Mouse (Mus musculus) lung, postnatal 4 days (tissue): ENCODE measurements around the gene Prss57.

Experiments used
- DNase-seq, 2 experiments: peaks; one replicate each; pipeline ENCODE4 v3.0.0; 2021

Gene Prss57

GRCm38 (mm10) chr10:79790861-79791260 lies at the start of gene Prss57:
Gene Prss57, minus strand, starts transcription at chr10:79790961.
- DNase-seq: no peak

DNA sequence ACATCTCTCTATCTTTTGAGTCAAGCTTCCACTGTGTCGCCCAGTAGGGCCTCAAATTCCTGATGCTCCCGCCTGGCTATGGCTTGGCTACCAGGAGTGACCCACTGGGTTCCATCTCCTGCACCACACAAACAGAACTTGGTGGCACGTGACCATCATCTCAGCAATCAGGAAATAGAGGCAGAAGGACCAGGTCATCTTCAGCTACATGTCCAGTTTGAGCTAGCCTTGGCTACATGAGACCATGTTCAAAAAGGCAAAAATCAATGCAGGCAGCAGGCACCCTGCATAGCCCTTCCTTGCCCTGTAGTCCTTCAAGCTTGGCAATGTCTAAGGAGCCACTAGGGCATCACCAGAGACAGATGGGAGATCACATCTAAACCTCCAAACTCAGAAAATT lies 49.3 kb upstream of the Prss57 start:
- no peak for DNase-seq

- DNase-seq: no peak
These were observed 47.4 kb upstream of the Prss57 start for GRCm38 (mm10) chr10:79838151-79838550.

DNA sequence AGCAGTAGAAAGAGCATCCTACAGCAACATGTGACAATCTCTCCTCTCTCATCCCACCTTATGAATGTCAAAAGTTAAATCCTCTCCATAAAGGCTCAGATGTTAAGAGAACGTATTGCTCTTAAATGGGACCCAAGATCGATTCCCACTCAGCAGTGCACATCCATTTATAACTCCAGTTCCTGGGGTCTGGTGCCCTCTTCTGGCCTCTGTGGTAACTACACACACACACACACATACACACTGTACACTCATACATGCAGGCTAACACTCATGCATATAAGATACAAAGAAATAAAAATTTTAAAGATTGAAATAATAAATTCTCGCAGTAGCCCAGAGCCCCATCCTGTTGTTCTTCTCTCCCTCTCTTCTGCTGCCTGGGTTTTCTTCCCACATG lies 46.2 kb upstream of the Prss57 start:
- DNase-seq: no peak

GRCm38 (mm10) chr10:79834769-79835398 lies 44.1 kb upstream of the Prss57 start:
- peak; percentile 81 to 86 for DNase-seq

GRCm38 (mm10) chr10:79832786-79833181 lies 42.0 kb upstream of the Prss57 start:
- no peak for DNase-seq

DNA sequence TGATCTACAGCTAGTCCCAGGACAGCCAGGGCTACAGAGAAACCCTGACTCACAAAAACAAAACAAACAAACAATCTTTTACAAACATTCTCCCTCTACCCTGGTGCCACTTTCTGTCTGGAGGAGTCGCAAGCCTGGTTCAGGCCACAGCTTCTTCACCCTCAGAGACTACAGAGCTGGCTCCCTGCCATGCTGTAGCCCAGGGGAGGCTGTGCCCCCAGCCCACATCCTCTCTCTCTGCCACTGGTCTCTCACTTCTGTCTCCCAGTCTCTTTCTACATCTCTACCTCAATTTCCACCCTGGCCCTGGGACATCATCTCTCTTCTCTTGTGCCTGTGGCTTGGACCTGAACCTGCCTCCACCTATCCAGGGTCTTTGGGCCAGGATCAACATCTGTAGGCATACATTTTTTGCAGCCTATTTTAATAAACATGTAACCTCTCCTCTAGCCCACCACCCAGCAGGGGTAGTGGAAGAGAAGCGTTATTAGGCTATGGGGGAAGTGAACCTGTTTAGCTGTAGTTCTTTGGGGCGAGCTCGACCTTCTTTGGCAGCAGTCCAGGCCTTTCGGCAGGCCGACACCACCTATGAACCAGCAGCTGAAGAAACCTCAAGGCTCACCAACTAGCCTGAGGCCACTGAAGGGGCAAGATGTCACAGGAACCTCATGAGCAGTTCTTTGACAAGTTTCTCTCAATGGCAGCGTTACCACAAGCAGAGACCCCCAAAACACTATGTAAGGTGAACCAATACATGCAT lies 41.4 kb upstream of the Prss57 start:
- no peak for DNase-seq

DNA sequence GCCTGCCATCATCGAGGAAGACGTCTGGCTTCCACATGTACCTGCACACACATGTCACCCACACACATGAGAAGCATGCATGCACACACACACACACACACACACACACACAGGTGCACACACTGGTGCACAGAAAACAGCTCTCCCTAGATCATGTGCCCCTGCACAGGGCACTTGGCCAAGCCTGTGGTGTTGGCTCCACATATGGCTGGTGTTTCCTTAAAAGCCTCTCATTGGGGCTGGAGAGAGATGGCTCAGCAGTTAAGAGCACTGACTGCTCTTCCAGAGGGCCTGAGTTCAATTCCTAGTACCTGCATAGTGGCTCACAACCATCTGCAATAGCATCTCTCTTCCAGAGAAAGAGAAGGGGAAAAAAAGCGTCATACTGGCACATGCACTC lies 40.8 kb upstream of the Prss57 start:
- DNase-seq: no peak

DNA sequence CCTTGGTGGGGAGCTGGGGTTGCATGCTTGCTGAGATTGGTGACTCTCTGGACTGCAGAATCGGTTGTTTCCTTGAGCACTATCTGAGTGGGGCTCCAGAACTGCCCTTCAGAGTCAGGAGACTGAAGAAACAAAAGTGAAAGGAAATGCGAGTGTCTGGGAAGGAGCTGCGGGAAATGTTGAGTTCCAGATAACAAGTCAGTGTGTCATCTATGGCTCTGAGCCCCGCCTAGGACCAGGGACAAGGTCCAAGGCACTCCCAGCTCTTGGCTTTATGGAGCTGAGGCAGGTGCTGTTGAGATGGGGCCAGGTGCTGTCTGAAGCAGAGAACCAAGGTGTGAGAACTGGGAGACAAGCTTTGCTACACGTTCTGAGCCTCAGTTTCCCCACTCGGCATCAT lies 33.7 kb upstream of the Prss57 start:
- DNase-seq: no peak

DNA sequence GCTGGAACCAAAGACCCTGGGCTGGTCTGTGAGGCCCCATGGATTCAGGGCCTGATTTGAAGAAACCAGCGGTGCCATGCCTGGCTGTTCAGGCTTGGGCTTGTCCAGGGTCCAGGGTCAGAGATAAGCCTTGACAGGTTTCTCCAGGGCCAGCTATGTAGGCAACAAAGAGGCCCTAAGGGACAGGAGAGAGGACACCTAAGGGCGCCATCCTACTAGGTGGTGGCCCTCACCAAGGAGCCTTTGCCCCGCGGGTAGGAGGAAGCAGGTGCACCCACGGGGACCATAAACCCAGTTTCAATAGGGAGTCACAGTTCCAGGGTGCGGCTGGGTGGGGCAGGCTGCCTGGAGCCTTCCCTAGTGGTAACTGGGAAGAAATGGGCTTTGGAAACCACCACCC lies 32.2 kb upstream of the Prss57 start:
- DNase-seq: no peak

GRCm38 (mm10) chr10:79822372-79822771 lies 31.6 kb upstream of the Prss57 start:
- DNase-seq: peak; percentile 45 to 64

DNA sequence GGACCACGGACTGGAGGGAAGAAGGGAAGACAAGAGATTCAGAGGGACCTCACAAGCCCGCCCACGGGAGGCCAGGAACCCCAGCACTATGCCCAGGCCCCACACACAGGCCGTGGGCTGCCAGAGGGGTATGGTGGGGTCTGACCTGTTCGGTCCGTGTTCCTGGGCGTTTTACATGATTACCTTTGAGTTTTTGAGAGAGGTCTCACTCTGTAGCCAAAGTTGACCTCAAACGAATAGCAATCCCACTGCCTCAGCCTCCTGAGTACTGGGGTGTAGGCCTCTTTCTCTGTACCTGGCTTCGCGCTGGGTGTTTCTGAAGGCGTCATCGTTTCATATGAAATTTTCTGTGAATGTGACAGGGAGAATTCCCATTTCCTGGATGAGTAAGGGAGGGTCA lies 31.0 kb upstream of the Prss57 start:
- no peak for DNase-seq

GRCm38 (mm10) chr10:79820782-79821181 lies 30.0 kb upstream of the Prss57 start, which contains the start of gene Misp:
Gene Misp, plus strand, starts transcription at chr10:79820989.
- peak in 1 of 2 experiments; percentile 56 for DNase-seq

DNA sequence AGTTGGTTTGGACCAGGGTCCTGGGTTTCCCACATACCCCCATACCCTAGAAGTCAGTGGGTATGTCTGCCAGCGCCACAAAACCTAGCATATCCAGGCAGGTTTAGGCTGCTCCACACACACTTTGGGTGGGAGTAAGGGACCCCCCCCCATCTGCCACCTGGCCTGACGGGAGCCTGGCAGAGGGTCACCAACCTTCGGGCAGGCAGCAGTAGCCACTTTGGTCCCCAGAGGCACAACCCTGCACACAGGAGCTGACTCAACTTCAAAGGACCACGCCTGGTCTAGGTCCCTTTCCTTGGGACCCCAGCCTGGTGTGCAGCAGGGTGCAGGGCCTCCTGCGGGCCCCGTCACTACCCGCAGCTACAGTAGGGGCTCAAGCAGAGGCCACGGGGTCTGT lies 29.5 kb upstream of the Prss57 start:
- DNase-seq: no peak

GRCm38 (mm10) chr10:79819606-79820005 lies 28.8 kb upstream of the Prss57 start:
- no peak for DNase-seq

DNA sequence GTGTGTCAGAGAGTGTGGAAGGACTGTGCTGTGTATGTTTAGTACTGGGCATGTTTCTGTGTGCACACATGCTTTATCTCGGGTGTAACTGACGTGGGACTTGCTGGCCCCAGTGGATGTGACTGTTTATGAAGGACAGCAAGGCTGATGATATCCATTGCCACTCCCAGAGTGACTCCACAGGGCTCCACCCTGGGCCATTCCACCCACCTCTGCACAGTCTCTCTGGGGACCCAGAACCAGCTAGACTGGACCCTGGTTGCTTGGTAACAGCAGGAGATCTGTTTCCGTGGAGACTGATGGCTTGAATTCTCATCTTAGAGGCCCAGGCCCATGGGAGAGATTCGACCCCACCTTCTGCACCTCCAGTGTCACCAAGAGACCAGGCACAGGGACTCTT lies 27.5 kb upstream of the Prss57 start:
- no peak for DNase-seq

- no peak for DNase-seq
These were observed 26.4 kb upstream of the Prss57 start for GRCm38 (mm10) chr10:79817111-79817510.

GRCm38 (mm10) chr10:79815671-79816494 lies 25.1 kb upstream of the Prss57 start:
- no peak for DNase-seq

- no peak for DNase-seq
These were observed 23.6 kb upstream of the Prss57 start for GRCm38 (mm10) chr10:79814271-79814842.

DNA sequence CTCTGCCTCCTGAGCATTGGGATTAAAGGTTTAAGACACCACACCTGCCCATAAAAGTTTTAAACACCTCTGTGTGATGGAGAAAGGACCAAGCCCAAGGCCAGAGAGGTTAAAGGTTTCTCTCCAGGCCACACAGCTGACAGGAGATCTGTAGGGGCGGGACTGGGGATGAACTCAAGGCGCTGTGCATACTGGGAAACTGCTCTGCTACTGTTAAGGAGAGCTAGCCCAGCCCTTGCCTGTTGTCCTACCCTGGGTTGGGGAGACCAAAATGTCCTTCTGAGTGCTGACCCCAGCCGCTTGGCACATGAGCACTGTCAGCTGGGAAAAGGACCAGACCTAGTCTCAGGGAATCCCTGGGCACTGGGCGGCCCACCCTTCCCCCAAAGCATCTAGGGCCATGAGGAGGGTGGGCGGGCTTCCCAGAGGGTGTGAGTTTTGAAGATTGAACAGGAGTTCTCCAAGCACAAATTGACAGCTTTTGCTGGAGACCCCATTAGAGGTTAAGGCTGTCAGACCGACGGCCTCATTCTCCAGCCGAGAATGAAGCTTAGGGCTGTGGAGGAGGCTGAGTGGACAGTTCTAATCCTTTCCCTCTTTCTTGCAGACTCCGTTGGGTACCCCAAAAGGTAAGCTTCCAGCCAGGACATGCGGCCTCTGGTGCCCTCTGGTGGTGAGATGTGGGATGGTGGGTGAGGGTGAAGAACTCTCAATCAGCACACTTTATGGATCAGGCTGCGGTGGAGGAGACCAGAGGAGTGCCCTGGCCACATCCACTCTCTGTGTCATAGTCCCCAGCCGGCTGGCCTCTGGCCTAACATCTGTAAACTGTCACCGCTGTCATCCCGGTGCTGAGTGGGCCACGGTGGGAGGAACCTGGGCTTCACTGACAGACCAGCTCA lies 21.2 kb upstream of the Prss57 start:
- DNase-seq: peak; percentile 78 to 89

GRCm38 (mm10) chr10:79808728-79809127 lies 18.0 kb upstream of the Prss57 start:
- peak; percentile 44 to 64 for DNase-seq

GRCm38 (mm10) chr10:79807826-79808225 lies 17.1 kb upstream of the Prss57 start:
- DNase-seq: peak in 1 of 2 experiments; percentile 56
